Mouse (Mus musculus) spleen, adult 18-20 months (tissue): ENCODE data around the gene Kcnip1.

Source experiments
- DNase-seq, 2 experiments: peaks; one replicate each; pipeline ENCODE4 v3.0.0; 2022; ENCODE audit warnings: mixed read lengths in 2 of 2

The Kcnip1 gene

DNA sequence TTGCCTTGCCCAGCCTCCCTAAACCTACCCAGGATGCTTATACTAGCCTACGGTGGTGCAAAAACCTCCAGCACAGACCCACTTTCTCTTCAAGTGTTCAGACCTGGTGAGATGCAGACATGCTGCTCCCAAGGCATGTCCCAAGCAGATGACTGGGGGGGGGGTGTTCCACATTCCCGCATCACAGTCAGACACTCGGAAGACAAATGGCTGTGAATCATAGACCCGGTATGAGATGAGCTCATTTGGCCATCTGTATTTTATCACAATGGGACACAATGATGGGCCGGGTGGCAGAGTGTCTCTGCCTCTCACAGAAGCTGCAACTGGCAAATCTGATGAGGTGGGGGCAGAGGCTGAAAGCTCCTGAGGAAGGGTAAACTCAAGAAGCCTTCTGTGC is 244.2 kb downstream of the Kcnip1 start:
- no peak for DNase-seq

DNA sequence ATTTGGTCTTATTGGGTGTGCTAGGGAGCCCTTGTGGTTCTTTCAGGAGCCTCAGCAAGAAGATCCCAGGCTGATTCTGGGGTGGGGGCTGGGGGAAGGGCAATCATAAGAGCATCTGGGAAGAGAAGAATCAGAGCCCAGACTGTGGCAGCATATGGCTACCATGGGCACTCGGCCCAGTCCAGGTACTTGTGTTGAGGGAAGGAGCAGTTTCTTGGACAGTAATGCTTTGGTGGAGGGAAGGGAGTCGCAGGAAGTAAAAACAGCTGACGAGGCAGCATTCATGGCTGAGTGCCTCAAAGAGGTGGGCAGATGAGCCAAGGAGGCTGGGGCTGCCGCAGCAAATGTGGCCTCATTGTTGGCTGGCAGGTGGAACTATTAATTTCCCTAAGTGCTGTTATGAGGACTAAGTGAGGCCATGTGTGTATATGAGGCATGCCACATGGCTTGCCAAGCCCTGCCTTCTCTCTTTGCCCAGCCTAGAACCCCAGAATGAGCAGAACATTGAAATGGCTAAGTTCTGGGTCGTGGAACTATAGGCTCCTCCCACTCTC is 245.5 kb downstream of the Kcnip1 start:
- DNase-seq, result no peak

GRCm38 (mm10) chr11:33746402-33746801 is 246.6 kb downstream of the Kcnip1 start:
- no peak for DNase-seq

- DNase-seq, result no peak
These were observed 247.1 kb downstream of the Kcnip1 start for GRCm38 (mm10) chr11:33745821-33746329.

GRCm38 (mm10) chr11:33744429-33744828 is 248.5 kb downstream of the Kcnip1 start:
- DNase-seq, result no peak

DNA sequence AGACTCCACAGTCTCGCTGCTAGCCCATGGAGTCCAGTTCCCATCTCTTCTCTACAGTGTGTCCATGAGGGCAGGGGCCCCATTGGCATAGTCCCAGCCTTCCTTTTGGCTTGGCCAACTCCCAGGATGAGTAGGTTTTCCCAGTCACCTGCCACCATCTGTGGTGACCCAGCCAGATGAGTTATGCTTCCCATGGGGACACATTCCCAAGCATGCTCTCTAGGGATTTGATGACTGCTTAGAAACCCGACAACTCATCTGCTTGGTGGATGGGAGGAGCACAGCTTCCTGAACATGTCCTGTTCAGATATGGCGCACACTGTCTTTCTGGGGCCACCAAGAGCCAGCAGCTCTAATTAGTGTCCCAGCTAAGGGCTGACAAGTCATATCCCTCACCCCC is 252.8 kb downstream of the Kcnip1 start:
- DNase-seq, result no peak

- DNase-seq, result no peak
These were observed 256.5 kb downstream of the Kcnip1 start for GRCm38 (mm10) chr11:33736426-33736825.

DNA sequence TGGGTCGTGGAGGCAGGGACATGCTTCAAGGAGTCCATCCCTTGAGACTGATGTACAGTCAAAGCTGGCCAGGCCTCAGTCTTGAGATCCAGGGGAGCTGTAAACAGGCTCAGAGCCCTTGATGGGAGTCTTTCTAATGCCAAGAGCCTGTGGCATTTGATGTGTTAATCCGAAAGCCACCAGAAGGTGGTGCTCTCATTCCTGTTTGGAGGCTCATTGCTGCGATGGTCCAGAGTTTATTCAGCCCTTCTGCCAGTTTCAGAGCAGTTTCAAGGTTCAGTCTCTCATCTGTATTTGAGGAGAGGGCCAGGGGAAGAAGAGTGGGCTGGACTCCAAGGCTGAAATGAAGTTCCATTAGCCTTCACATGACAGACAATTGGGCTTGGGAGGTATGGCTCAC is 259.7 kb downstream of the Kcnip1 start:
- DNase-seq, result peak in 1 of 2 experiments; percentile 41

- no peak for DNase-seq
These were observed 260.6 kb downstream of the Kcnip1 start for GRCm38 (mm10) chr11:33732358-33732757.

DNA sequence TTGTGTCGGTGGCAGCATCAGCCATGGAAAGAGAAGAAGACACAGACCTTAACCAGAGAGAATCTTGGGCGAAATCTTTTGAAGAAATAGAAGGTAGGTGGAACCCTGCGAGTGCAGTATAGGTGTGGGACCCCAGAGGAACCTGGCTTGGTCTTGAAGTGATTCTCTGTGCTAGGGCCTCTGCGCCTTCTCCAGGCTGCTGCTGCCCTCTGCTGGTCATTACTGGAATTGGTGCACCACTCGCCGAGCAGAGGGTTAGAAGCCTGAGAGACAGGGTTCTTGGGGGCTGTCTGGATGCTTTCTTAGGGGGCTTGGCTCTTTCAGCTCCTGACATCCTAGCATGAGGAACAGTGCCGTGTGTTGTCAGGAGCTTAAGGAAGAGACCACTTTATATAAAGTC is 271.7 kb downstream of the Kcnip1 start:
- peak in 1 of 2 experiments; percentile 57 for DNase-seq

GRCm38 (mm10) chr11:33706777-33707176 is 286.2 kb downstream of the Kcnip1 start:
- DNase-seq, result no peak

DNA sequence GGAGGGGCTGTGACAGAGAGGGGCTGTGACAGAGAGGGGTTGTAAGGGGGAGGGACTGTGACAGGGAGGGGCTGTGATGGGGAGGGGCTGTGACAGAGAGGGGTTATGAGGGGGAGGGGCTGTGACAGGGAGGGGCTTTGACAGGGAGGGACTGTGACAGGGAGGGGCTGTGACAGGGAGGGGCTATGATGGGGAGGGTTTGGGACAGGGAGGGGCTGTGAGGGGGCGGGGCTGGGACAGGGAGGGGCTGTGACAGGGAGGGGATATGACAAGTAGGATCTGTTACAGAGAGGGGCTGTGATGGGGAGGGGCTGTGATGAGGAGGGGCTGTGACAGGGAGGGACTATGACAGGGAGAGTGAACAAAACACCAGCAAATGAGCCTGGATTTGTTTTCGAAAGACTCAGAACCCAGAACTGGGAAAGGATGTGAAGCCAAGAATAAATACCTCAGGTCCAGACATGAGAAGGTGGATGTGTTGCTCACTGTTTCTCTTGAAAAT is 290.9 kb downstream of the Kcnip1 start:
- DNase-seq, result no peak

DNA sequence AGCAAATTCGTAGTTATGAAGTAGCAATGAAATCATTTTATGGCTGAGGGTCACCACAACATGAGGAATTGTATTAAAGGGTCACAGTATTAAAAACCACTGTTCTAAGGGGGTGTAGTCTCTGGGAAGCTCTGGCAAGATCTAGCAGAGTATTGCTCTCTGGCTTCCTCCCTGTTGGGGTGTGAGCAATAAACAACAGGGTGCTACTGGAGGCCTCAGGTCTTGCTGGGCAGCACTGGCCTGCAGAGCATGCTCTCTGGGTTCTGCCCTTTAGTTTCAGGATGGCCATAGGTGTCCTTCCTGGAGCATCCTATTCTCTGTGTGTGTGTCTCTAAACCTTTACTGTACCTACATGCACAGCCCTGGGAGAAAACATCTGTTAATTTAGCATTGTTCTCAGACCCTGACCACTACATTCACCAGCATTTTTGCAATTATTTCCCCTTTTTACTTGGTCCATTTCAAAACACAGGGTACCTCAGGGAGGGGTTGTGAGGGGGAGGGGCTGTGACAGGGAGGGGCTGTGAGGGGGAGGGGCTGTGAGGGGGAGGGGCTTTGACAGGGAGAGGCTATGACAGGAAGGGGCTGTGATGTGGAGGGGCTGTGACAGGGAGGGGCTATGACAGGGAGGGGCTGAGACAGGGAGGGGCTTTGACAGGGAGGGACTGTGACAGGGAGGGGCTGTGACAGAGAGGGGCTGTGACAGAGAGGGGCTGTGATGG is 291.6 kb downstream of the Kcnip1 start:
- no peak for DNase-seq

GRCm38 (mm10) chr11:33700725-33701124 is 292.2 kb downstream of the Kcnip1 start:
- no peak for DNase-seq

DNA sequence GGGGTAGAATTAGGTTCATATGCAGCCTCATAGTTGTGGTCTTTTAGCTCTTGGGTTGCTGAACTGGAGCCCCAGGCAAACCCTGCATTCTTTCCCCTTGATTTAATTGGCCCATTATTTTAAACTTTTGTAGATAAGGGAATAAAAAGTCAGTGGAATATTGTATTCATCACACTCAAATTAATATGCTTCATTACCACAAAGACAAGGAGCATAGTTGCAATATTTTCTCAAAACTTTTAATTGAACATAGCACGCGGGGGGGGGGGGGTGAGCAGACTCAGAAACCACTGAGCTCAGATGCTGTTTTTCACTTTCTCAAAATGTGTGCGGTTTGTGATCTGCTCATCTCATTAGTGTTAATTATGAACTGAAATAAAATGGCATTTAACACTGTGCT is 302.8 kb downstream of the Kcnip1 start:
- no peak for DNase-seq

GRCm38 (mm10) chr11:33685904-33686303 is 307.0 kb downstream of the Kcnip1 start:
- DNase-seq, result no peak

DNA sequence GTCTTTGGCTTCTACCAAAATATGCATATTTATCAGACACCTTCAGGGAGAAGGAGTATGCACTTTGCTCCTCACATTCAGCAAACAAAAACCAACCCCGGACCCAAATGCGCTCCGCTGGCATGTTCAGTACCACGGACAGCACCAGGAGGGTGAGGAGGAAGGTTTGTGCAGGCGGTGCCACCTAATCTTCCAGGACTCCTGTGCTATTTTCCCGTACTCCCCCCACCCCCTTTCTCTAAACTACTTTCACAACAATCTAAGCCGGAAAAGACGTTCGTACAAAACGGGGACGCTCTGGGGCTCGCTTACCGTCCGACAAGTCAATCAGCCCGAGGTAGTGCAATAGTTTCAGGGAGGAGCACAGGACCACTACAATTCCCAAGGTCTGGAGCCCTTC is 312.8 kb downstream of the Kcnip1 start:
- DNase-seq, result no peak

- DNase-seq, result no peak
These were observed 322.6 kb downstream of the Kcnip1 start for GRCm38 (mm10) chr11:33670105-33670965.

DNA sequence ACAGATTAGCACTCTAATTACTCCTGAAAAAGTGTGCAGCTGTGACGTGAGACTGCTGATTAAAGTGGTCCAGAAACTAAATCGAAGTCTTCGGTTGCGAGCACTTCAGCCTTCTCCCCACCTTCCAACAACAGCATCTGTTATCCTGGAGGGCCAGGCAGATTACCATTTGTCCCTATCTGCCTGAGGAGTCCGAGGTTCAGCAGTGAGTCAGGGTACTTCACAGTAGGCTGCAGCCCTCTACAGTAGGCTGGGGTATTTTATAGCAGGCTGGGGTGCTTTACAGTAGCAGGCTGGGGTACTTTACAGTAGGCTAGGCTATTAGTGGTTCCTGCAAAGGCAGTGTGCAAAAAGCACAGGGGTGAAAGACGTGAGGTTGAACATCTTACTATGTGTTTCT is 324.6 kb downstream of the Kcnip1 start:
- DNase-seq, result no peak

GRCm38 (mm10) chr11:33663599-33663998 is 329.4 kb downstream of the Kcnip1 start:
- no peak for DNase-seq

GRCm38 (mm10) chr11:33660016-33660913 is 332.7 kb downstream of the Kcnip1 start:
- DNase-seq, result no peak

GRCm38 (mm10) chr11:33655861-33656593 is 336.9 kb downstream of the Kcnip1 start:
- no peak for DNase-seq
